Mouse (Mus musculus) kidney, embryonic 15.5 days (tissue): ENCODE data around the gene Fhl2. TPM values are rescaled to one million over a fixed set of nuclear protein-coding genes. Genes with fewer than 3 reads are reported as not detected.
A peak's percentile ranks its signal among the peaks of the same experiment; 100 is the strongest.

Experiments used
- ATAC-seq: fragments of 200-750 bp; cut with Nextera tagmentation; replicated peaks from 2 replicates; pipeline ENCODE4 v1.8.0; 2017; ENCODE audit warnings: moderate TSS enrichment; ENCODE audit not compliant: low FRiP score
- H3K27ac ChIP-seq: fragments of 300-500 bp; sonication (generic); 2 replicates; pipeline ENCODE4 v1.5.1; 2015; ENCODE audit warnings: mild to moderate bottlenecking, inconsistent platforms
- H3K27me3 ChIP-seq: fragments of 300-500 bp; sonication (generic); 2 replicates; pipeline ENCODE4 v1.6.1; 2015; ENCODE audit warnings: inconsistent platforms
- H3K36me3 ChIP-seq: fragments of 300-500 bp; sonication (generic); 2 replicates; pipeline ENCODE4 v1.6.1; 2015; ENCODE audit warnings: inconsistent platforms
- H3K4me1 ChIP-seq: fragments of 300-500 bp; sonication (generic); 2 replicates; pipeline ENCODE4 v1.6.1; 2015; ENCODE audit warnings: inconsistent platforms
- H3K4me2 ChIP-seq: fragments of 300-500 bp; sonication (generic); 2 replicates; pipeline ENCODE4 v1.6.1; 2015; ENCODE audit warnings: moderate library complexity, mild to moderate bottlenecking, inconsistent platforms
- H3K4me3 ChIP-seq: fragments of 300-500 bp; sonication (generic); replicated peaks from 2 replicates; pipeline ENCODE4 v1.5.1; 2015; ENCODE audit warnings: mild to moderate bottlenecking, inconsistent platforms
- H3K9ac ChIP-seq: fragments of 300-500 bp; sonication (generic); 2 replicates; pipeline ENCODE4 v1.6.1; 2015; ENCODE audit warnings: mild to moderate bottlenecking, inconsistent platforms
- H3K9me3 ChIP-seq: fragments of 300-500 bp; sonication (generic); replicated peaks from 2 replicates; pipeline ENCODE4 v1.6.1; 2016; ENCODE audit warnings: inconsistent platforms
- WGBS: fragments of 180-500 bp; shearing (Covaris S2); methylation state at CpG from one replicate; pipeline ENCODE4 v1.1.7; 2015; ENCODE audit warnings: mixed read lengths; 5-methylcytosine and 5-hydroxymethylcytosine counted together
- polyA plus RNA-seq: library from polyadenylated mRNA; unstranded; fragments of >200 nt; fragmentation: Nextera tagmentation; extraction: Ambion mirVana; gene quantifications from 2 replicates; pipeline ENCODE4 v1.2.1, GENCODE M21; 2015

Fhl2 gene
- polyA plus RNA-seq, 1 experiment from 2014 or later = 92.4 TPM

GRCm38 (mm10) chr1:43092056-43093015, 104.4 kb downstream of the Fhl2 start:
- H3K27me3 ChIP-seq = no peaks in the 10 kb centered on the region
- ATAC-seq = peak; percentile 91
- H3K36me3 ChIP-seq = peaks cover 7% of the 10 kb centered on the region; the same call in 1 of the 2 replicates
- H3K9me3 ChIP-seq = no peaks in the 10 kb centered on the region
- peak overlapping the region; percentile 80 for H3K4me3 ChIP-seq
- H3K27ac ChIP-seq = peak overlapping the region; percentile 83
- H3K9ac ChIP-seq = peak overlapping the region; percentile 85
- whole genome bisulfite sequencing = under 1% methylated on average over 102 of the region's 102 CpGs
- peak overlapping the region; percentile 88 for H3K4me2 ChIP-seq
- peaks cover 21% of the 10 kb centered on the region for H3K4me1 ChIP-seq

DNA sequence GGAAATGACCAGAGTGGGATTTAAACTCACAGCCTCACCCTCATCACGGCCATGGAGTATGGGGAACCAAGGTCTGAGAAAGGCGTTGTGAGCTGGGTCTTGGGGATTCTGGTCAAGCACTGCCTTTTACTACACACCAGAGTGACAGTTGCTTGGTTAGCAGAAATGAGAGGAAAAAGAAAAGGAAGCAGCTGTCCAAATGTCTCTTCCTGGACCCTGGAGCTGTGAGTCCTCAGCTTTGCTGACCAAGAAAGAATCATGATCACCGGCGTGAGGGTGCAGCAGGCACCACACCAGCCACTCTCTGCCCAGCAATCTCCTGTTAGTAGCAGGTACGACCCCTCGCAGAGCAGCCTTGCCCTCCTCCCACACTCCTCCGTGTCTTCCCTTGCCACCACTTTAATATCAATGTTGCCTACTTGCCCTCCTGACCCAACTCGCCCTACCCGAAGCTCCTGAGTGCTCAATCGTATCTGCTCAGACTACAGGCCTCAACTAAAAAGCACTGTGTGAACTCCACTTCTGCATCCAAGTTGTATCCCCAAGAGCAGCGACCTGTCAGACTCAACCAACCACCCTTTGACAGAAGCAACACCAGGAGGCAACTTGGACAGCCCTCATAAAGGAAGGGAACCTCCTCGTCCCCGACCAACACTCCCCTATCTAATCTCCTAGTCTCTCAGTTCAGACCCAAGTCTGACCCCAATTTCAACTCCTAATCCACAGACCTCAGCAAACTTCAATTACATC, 105.3 kb downstream of the Fhl2 start:
- Histone ChIP-seq H3K4me2 (peak overlapping the region; percentile 88), H3K9ac (peak overlapping the region; percentile 85; the same call in 1 of the 2 replicates), H3K4me3 (peak overlapping the region; percentile 80), H3K36me3 (peaks cover 7% of the 10 kb centered on the region; the same call in 1 of the 2 replicates), H3K9me3 (no peaks in the 10 kb centered on the region), H3K27ac (peak overlapping the region; percentile 83), H3K4me1 (peaks cover 20% of the 10 kb centered on the region), H3K27me3 (no peaks in the 10 kb centered on the region)
- no peak for ATAC-seq
- 35% methylated on average over 13 of the region's 13 CpGs for WGBS

DNA sequence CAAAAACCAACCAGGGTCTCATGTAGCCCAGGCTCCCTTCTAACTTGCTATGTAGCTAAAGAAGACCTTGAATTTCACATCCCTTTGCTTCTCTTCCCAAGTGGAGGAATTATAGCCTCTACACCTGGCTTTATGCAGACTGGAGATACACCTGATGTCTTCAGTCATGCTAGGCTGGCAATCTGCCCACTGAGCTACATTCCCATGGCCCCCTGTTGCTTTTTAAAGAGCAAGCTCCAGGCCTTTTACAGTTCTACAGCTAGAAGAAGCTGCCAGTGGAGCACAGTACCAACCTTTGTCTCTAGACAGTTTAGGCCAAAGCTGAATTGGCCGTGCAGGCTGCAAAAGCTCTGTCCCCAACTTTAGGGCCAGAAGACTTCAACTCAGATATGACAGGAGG, 106.4 kb downstream of the Fhl2 start:
- no peaks in the 10 kb centered on the region for H3K27me3 ChIP-seq
- H3K27ac ChIP-seq = no peak overlapping the region
- no peak for ATAC-seq
- H3K36me3 ChIP-seq = peaks cover 8% of the 10 kb centered on the region; the same call in 1 of the 2 replicates
- peaks cover 20% of the 10 kb centered on the region for H3K4me1 ChIP-seq
- no peak overlapping the region for H3K4me3 ChIP-seq
- no peak overlapping the region for H3K4me2 ChIP-seq
- no peak overlapping the region for H3K9ac ChIP-seq
- WGBS = 83% methylated on average over 1 of the region's 1 CpGs
- H3K9me3 ChIP-seq = no peaks in the 10 kb centered on the region

- H3K4me3 ChIP-seq = no peak overlapping the region
- no peaks in the 10 kb centered on the region for H3K9me3 ChIP-seq
- no peaks in the 10 kb centered on the region for H3K27me3 ChIP-seq
- no peak overlapping the region for H3K9ac ChIP-seq
- no peak overlapping the region for H3K27ac ChIP-seq
- no peak for ATAC-seq
- H3K36me3 ChIP-seq = peaks cover 9% of the 10 kb centered on the region; the same call in 1 of the 2 replicates
- 88% methylated on average over 5 of the region's 5 CpGs for WGBS
- H3K4me2 ChIP-seq = no peak overlapping the region
- H3K4me1 ChIP-seq = 0 out of 2 replicates have a peak, but pooled peaks cover 3% of the 10 kb centered on the region
Measured at GRCm38 (mm10) chr1:43082946-43083345, 113.8 kb downstream of the Fhl2 start.

DNA sequence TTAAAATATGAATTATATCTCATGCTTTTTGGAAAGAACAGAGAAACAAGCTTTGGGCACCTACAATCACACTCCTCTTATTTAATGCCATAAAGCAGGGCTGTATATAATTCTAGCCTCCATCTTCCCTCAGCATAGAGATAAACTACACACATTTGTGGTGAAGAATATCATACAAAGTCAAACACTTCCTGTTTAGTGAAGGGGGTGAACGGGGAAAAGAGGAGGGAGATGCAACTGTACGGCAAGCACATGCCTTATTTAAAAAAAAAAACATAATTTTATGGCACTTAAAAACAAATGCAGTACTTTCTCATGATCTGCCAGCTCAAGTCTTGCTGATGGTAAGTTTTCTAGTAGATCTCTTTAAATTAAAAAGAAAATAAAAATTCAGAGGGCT, 118.7 kb downstream of the Fhl2 start:
- H3K9me3 ChIP-seq = no peaks in the 10 kb centered on the region
- H3K4me1 ChIP-seq = no peaks in the 10 kb centered on the region
- no peaks in the 10 kb centered on the region for H3K27me3 ChIP-seq
- 76% methylated on average over 2 of the region's 2 CpGs for WGBS
- no peak overlapping the region for H3K4me2 ChIP-seq
- H3K27ac ChIP-seq = no peak overlapping the region
- peaks cover 20% of the 10 kb centered on the region for H3K36me3 ChIP-seq
- no peak overlapping the region for H3K4me3 ChIP-seq
- H3K9ac ChIP-seq = no peak overlapping the region
- no peak for ATAC-seq

DNA sequence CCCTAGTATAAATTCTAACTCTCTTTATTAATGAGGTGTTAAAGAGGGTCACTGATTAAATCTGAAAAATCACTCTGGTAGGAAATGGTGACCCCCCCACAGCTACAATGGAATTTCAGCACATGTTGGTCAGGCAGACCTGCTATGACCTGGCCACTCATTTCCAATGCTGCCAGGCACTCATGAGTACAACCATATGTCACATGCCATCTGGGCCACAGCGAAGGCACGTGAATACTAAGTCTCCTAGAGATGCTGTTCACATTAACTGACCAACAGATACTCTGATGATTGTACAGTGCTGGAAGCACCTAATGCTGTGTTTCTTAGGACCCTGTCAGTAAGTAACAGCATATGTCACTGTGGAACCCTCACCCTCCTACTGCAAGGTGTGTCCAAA, 122.0 kb downstream of the Fhl2 start:
- Histone ChIP-seq H3K9ac (no peak overlapping the region), H3K27me3 (no peaks in the 10 kb centered on the region), H3K27ac (no peak overlapping the region), H3K4me3 (no peak overlapping the region), H3K36me3 (peaks cover 38% of the 10 kb centered on the region), H3K9me3 (no peaks in the 10 kb centered on the region), H3K4me2 (no peak overlapping the region), H3K4me1 (no peaks in the 10 kb centered on the region)
- ATAC-seq = no peak
- WGBS = 93% methylated on average over 2 of the region's 2 CpGs

Other genes starting within 250 kb of the Fhl2 start
- gene Gpr45, start 244.1 kb downstream of the Fhl2 start, polyA plus RNA-seq = 13.1 and 13.4 TPM in 2 replicates
- gene Tgfbrap1, start 98.3 kb downstream of the Fhl2 start, polyA plus RNA-seq = 11.0 and 11.5 TPM in 2 replicates
- gene AI597479, start 98.3 kb downstream of the Fhl2 start, polyA plus RNA-seq = 31.0 and 31.7 TPM in 2 replicates
- 46.0 and 48.3 TPM in 2 replicates for gene Nck2, start 247.6 kb upstream of the Fhl2 start, polyA plus RNA-seq